Mouse (Mus musculus) kidney, adult 2 months (tissue): ENCODE measurements at regions not wholly inside any gene's neighbourhood (a gene's known extent, or its start where the extent isn't known, plus 50 kb on each side); places are given as distances from the start of the nearest gene placed in this dataset.

Source experiments
- DNase-seq: peaks from one replicate; pipeline ENCODE4 v3.0.0; 2021
- H3K27ac ChIP-seq: fragments of 200-500 bp; 2 replicates; pipeline ENCODE4 v1.5.1; 2012; ENCODE audit warnings: low read depth, low read length, control low read depth, inconsistent platforms; ENCODE audit not compliant: insufficient read depth
- H3K27me3 ChIP-seq: fragments of 200-500 bp; replicated peaks from 2 replicates; pipeline ENCODE4 v1.6.1; 2012; ENCODE audit warnings: mild to moderate bottlenecking, moderate library complexity, low read length, inconsistent platforms; ENCODE audit not compliant: control insufficient read depth, insufficient read depth
- H3K36me3 ChIP-seq: fragments of 200-500 bp; 2 replicates; pipeline ENCODE4 v1.6.1; 2012; ENCODE audit warnings: mild to moderate bottlenecking, moderate library complexity, low read length, inconsistent platforms; ENCODE audit not compliant: control insufficient read depth, insufficient read depth
- H3K4me1 ChIP-seq: fragments of 200-500 bp; 2 replicates; pipeline ENCODE4 v1.6.1; 2011; ENCODE audit warnings: low read length; ENCODE audit not compliant: control insufficient read depth, insufficient read depth
- H3K4me3 ChIP-seq: fragments of 200-500 bp; 2 replicates; pipeline ENCODE4 v1.5.1; 2011; ENCODE audit warnings: mild to moderate bottlenecking, low read depth, low read length, control low read depth; ENCODE audit not compliant: insufficient read depth
- CTCF ChIP-seq: fragments of 200-500 bp; conservative IDR thresholded peaks from 2 replicates; pipeline ENCODE4 v1.5.1; 2011; ENCODE audit warnings: low read depth, mild to moderate bottlenecking, control low read depth, low read length, moderate library complexity, mixed read lengths; ENCODE audit not compliant: insufficient read depth, insufficient read length
- POLR2A ChIP-seq: fragments of 200-500 bp; IDR thresholded peaks from one replicate; pipeline ENCODE4 v1.6.1; 2011; ENCODE audit warnings: low read depth, low read length, control low read depth
- WGBS: fragments of 180-500 bp; shearing (Covaris S2); methylation state at CpG from one replicate; pipeline ENCODE4 v1.1.7; 2018; 5-methylcytosine and 5-hydroxymethylcytosine counted together

DNA sequence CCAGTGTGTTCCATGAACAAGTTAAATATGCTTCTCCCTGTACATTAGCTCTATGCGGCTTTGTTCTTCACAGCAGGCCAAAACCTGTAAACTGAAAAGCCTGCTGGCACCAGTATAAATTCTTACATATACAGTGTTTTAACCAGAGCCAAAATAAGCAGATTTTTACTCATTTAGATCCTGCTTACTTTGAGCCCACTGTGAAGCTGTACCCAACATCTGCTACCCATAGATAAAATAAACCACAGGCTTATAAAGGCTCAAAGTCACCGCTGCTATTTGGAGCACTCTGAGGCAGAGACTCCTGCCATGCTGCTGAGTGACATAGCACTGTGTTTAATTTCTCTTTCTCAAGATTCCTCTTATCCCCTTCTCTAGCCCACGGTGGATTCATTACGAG lies 251.1 kb downstream of the Gm4340 start:
- no peaks in the 10 kb centered on the region for H3K4me1 ChIP-seq
- no peaks in the 10 kb centered on the region for H3K36me3 ChIP-seq
- WGBS = 88% methylated on average over 4 of the region's 4 CpGs
- H3K27ac ChIP-seq = no peak overlapping the region
- no peaks in the 10 kb centered on the region for H3K27me3 ChIP-seq
- TF ChIP-seq CTCF (no peak), POLR2A (no peak)
- DNase-seq = no peak
- H3K4me3 ChIP-seq = no peak overlapping the region

DNA sequence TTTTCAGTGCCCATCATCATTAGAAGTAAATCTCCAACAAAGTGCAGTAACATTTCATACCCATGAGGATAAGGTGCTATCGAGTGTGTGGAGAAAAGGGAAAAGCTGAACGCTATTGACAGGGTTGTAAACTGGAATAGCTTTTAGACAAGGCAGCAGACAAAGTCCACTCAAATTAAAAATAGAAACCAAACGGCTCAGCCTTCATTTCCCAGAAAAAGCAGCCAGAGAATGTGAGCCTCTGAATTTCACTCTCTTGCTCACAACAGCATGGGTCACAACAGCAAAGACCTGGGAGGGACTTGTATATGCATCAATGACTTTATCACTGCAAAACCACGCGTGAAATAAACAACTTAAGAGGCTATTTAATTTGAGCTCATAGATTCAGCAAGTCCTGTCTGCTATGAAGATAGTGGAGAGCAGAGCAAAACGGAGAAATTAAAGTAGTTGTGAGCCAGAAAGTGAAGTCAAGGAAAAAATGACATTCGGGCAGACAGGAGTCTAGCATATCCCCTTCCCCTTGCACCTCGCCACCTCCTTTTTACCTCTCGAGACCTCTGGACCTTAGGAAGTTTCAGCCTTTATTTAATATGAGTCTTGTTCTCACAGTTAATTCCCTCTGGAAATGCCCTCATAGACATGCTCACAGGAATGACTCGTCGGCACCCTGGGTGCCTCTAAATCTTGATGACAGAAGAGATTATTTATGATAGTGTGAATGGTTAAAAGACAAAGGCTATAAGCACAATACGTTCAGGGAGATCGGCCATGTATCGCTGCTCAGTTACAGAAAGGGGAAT lies 261.9 kb downstream of the Gm4340 start:
- no peak overlapping the region for H3K27ac ChIP-seq
- TF ChIP-seq POLR2A (no peak), CTCF (no peak)
- peak; percentile 50 for DNase-seq
- WGBS = 7% methylated on average over 14 of the region's 14 CpGs
- H3K36me3 ChIP-seq = no peaks in the 10 kb centered on the region
- 0 out of 2 replicates have a peak, but pooled peaks cover 6% of the 10 kb centered on the region for H3K4me1 ChIP-seq
- no peaks in the 10 kb centered on the region for H3K27me3 ChIP-seq
- H3K4me3 ChIP-seq = peak overlapping the region; percentile 14; the same call in 1 of the 2 replicates

DNA sequence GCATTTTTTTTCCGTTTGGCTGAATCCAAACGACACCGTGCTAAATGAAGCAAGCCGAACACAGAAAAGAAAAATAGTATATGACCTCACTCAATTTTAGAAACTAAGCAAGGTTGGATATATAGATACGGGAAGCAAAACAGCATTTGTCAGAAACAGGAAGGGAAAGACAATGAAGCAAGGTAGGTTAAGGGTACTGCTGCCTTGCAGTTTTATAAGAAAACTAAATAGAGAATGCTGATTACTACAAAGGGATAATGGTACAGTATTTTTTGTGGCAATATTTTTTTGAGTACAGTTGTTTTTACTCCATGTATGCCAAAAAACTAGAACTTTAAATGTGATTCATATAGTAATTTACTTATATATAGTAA lies 262.5 kb downstream of the Gm4340 start:
- Histone ChIP-seq H3K27ac (no peak overlapping the region), H3K27me3 (no peaks in the 10 kb centered on the region), H3K4me3 (no peak overlapping the region), H3K36me3 (no peaks in the 10 kb centered on the region), H3K4me1 (0 out of 2 replicates have a peak, but pooled peaks cover 6% of the 10 kb centered on the region)
- whole genome bisulfite sequencing = 10% methylated on average over 5 of the region's 5 CpGs
- no peak for DNase-seq
- TF ChIP-seq POLR2A (no peak), CTCF (no peak)

DNA sequence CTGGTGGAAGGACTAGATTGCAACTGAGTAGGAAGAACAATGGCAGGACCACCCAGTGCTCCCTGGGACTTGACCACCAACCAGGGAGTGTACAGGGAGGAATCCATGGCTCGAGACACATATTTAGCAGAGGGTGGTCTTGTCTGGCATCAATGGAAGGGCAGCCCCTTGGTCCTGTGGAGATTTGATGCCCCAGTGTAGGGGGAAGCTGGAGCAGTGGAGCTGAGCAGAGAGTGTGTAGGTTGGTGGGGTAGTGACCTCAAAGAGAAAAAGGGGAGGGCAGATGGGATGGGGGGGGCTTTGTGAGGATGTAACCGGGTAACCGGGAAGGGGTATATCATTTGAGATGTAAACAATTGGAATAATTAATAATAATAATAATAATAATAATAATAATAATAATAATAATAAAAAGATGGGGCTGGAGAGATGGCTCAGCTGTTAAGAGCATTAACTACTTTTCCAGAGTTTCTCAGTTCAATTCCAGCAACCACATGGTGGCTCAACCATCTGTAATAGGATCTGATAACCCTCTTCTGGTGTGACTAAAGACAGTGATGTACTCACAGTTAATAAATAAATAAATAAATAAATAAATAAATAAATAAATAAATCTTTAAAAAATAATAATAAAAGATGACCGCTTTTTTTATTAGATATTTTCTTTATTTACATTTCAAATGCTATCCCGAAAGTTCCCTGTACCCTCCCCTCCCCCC lies 292.5 kb downstream of the Gm4340 start:
- DNase-seq = no peak
- Histone ChIP-seq H3K36me3 (no peaks in the 10 kb centered on the region), H3K4me3 (no peak overlapping the region), H3K4me1 (no peaks in the 10 kb centered on the region), H3K27ac (no peak overlapping the region), H3K27me3 (no peaks in the 10 kb centered on the region)
- TF ChIP-seq CTCF (no peak), POLR2A (no peak)
- WGBS = 96% methylated on average over 5 of the region's 5 CpGs

DNA sequence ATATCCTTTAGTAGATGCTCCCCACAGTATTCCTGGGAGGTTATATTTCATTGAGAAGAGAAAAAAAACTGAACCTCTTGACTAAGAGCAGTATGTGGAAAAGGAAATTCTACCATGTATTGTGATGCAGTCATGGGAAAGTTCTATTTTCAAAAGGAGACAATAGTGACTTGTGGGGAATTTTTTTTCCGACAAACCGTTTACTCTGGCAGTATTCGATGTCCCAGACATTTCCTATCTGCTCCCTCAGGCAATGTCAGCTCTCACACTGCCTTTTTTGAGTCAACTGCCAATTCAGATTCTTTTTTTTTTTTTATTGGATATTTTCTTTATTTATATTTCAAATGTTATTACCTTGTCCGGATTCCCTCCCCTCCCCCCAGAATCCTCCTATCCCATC lies 295.5 kb downstream of the Gm4340 start:
- TF ChIP-seq POLR2A (no peak), CTCF (no peak)
- Histone ChIP-seq H3K27me3 (no peaks in the 10 kb centered on the region), H3K36me3 (no peaks in the 10 kb centered on the region), H3K27ac (no peak overlapping the region), H3K4me1 (no peaks in the 10 kb centered on the region), H3K4me3 (no peak overlapping the region)
- DNase-seq = no peak
- WGBS = 61% methylated on average over 4 of the region's 4 CpGs

DNA sequence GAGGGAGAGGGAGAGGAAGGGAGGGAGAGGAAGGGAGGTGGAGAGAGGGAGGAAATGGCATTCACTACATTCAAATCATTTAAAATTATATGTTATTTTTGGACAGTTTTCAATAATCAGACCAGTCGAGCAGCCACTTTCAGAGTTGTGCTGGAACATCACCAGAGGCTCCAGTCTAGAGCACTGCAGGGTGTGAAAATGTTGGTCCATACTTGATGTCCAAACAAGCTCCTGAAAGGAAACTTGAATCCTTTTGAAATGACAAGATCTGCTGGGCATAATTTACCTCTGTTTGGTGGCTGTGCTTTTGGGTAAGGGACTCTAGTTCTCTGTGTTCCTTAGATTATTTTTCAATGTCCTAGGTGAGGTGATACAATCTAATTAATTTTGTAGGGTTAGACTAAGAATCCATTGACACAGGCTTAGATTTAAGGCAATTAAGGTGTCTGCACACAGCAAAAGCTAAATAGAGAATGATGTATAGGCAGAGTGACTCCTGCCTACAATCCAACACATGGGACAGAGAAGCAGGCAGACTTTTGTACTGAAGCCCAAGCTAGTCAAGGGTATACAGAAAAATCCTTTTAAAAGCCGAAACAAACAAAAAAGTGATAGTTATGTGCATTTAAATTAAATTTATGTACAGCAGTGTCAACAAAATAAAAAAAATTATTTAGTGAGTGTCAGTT lies 297.2 kb downstream of the Gm4340 start:
- Histone ChIP-seq H3K36me3 (no peaks in the 10 kb centered on the region), H3K27ac (no peak overlapping the region), H3K4me1 (no peaks in the 10 kb centered on the region), H3K27me3 (no peaks in the 10 kb centered on the region), H3K4me3 (no peak overlapping the region)
- TF ChIP-seq CTCF (no peak), POLR2A (no peak)
- DNase-seq = no peak
- WGBS = 50% methylated on average over 2 of the region's 2 CpGs
